Mouse (Mus musculus): ENCODE data around the gene Mad2l2. TPM values are rescaled to one million over a fixed set of nuclear protein-coding genes. Genes with fewer than 3 reads are reported as not detected.
A peak's percentile ranks its signal among the peaks of the same experiment; 100 is the strongest.
"Not testable (repeated sequence)": the region's sequence is repeated elsewhere in the genome, so short reads cannot be mapped to it uniquely, and the experiment has no call there.

The Mad2l2 gene
- total RNA-seq, 1 experiment from 2014 or later, result 6.4 TPM

DNA sequence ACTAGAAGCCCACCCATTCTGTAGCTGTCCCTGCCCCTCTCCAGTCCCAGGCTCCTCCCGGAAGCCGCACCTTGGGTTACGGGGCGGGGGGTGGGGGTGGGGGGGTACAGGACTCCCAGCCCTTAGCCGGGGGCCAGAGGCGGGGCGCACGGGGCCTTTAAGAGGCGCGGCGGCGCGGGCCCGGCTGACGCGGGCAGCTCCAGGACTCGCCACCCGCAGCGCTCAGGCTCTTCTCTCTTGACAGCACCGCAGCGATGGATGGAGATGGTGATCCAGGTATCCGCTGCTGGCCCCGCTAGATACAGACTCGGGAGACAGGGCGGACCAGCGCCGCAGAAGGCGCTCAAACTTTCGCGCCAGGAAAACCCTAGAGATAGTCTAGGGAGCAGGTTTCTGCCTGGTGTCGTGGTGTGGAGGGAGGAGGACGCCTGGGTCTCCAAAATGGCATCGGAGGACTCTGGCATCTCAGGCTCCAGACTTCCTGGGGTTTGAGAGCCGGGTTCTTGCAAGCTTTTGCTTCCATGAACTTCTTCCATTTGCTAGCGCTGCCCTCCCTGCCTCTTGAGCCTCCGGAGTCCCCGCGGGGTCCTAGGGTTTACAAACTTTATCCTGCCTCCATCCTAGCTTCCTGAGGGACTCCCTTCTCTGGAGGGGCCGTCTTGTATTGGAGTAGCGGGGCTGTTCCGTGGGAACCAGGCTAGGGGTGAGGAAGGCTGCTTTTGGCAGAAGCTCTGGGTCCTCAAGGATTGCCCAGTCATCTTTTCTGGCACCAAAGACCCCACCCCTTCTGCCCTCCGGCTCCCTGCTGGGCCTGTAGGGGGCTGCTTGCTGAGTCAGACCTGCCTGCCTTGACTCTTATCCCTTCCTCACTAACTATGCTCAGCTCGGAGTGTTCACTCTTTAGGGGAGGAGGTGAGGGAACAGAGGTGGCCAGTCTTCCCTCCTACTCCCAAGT, 30.5 kb downstream of the Mad2l2 start, which contains the start of the genes Fbxo44 and Fbxo2:
Gene Fbxo44, minus strand, starts transcription at position 47 of the 955 bp plus-strand sequence.
Gene Fbxo2, plus strand, starts transcription at position 186 of the 955 bp plus-strand sequence.
- no peak for ATAC-seq (replicated peaks; ENCODE audit: insufficient number of reproducible peaks, low FRiP score, low TSS enrichment, poor library complexity, severe bottlenecking)

DNA sequence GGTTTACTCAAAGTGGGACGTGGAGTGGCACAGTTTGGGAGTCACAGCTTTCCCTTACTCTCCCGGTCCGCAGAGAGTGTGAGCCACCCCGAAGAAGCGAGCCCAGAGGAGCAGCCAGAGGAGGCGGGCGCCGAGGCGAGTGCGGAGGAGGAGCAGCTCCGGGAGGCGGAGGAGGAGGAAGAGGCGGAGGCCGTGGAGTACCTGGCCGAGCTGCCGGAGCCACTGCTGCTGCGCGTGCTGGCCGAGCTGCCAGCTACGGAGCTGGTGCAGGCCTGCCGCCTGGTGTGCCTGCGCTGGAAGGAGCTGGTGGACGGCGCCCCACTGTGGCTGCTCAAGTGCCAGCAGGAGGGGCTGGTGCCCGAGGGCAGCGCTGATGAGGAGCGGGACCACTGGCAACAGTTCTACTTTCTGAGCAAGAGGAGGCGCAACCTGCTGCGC, 33.8 kb downstream of the Mad2l2 start:
- ATAC-seq (replicated peaks; ENCODE audit: insufficient number of reproducible peaks, low FRiP score, low TSS enrichment, poor library complexity, severe bottlenecking), result 0 out of 2 replicates have a peak, but pooled peaks have one; percentile 25

DNA sequence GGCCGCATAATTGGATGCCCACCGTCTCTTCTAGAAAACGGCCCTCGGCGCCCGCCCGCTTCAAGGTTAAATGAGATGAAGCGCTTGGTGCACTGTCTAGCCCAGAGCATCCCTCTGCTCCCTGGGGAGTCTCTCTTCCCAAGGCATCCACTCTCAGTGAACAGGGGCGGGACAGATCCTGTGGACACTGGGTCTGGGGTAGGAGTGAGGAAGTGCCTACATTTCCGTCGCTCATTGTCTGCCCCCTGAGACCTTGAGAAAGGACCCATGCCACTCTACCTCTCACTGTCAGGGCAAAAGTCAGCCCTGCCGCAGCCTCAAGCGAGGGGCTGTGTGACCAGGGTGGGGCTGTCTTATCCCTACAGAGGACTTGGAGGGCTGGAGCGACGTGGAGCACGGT, 34.3 kb downstream of the Mad2l2 start:
- no peak for ATAC-seq (replicated peaks; ENCODE audit: insufficient number of reproducible peaks, low FRiP score, low TSS enrichment, poor library complexity, severe bottlenecking)

DNA sequence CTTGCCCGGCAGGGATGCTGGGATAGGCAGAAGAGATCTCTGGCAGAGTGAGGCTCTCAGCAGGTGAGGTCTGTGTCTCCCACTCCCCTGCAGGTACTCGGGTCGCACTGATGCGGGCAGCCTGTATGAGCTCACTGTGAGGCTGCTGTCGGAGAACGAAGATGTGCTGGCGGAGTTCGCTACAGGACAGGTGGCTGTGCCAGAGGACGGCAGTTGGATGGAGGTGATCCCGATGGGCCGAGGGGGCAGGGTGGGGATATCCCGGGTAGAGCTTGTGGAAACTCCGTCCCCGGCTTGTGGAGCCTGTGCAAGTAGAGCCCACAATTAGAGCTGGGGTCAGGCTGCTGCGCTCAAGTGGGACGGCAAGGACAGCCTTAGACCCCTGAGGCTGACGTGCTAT, 35.4 kb downstream of the Mad2l2 start:
- ATAC-seq (replicated peaks; ENCODE audit: insufficient number of reproducible peaks, low FRiP score, low TSS enrichment, poor library complexity, severe bottlenecking), result no peak

DNA sequence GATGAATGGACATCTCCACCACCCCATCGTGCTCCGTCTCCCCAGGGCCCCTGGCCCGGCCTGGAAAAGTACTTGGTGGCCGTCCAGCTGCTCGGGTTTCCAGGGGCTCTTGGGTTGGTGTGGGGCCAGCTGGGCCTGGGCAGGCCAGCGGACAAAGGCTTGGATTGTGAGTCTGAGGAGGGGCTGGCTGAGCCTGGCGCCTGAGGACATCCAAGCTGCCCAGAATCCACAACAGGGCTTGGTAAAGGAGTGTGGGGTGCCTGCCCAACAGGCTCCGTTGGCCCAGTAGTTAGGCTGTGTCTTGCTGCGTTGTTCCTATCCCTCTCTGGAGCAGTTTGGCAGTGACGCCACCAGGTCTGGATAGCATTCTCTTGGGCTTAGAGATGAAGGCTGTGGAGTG, 36.2 kb downstream of the Mad2l2 start:
- no peak for ATAC-seq (replicated peaks; ENCODE audit: insufficient number of reproducible peaks, low FRiP score, low TSS enrichment, poor library complexity, severe bottlenecking)

DNA sequence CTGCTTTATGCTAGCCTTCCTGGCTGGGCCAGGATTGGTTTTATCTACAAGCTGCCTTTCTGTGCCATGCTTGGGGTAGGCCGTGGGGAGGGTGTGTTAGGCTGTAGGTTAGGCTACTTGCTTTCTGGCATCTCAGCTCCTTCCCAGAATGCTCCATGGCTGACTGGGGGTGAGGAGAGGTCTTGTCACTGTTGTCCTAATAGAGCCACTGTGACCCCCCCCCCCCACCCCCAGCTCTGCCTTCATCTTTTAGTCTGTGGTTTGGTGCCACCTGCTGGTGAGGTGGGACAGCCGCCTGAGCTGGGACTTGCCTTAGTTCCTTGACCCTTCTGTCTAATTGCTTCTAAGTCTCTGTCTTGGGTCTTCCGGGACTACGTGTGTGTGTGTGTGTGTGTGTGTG, 36.8 kb downstream of the Mad2l2 start:
- ATAC-seq (replicated peaks; ENCODE audit: insufficient number of reproducible peaks, low FRiP score, low TSS enrichment, poor library complexity, severe bottlenecking), result no peak

DNA sequence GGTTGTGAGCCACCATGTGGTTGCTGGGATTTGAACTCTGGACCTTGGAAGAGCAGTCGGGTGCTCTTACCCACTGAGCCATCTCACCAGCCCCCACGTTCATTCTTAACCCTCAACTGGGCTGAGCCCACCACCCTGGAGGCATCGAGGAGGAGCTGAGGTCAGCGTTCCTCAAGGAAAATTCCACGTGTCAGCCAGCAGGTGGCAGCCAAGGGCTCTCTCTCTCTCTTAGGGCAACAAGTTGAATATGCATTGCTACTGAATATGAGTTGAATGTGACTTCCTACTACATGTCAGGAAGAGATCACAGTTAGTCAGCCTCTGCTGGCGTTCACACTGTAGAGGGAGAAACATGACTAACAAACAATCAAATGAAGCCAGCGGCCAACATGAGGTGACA, 38.1 kb downstream of the Mad2l2 start:
- peak; percentile 54 for ATAC-seq (replicated peaks; ENCODE audit: insufficient number of reproducible peaks, low FRiP score, low TSS enrichment, poor library complexity, severe bottlenecking)

DNA sequence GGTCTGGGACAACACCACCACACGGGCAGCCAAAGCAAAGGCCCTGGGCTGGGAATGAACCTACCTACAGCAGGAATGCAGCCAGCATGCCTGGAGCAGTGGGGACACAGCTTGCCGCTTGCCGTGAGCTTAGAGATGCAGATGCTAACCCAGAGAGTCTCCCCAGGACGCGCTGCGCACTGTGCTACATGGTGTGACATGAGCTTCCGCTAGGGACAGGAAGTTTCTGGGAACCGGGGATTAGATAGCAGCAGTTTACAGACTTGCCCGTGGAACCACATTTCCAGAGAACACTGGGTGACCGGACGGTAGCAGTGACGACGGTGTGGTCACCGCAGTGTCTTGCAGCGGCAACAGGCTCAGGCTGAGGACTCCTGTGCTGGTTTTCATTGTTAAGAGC, 39.4 kb downstream of the Mad2l2 start:
- no peak for ATAC-seq (replicated peaks; ENCODE audit: insufficient number of reproducible peaks, low FRiP score, low TSS enrichment, poor library complexity, severe bottlenecking)

DNA sequence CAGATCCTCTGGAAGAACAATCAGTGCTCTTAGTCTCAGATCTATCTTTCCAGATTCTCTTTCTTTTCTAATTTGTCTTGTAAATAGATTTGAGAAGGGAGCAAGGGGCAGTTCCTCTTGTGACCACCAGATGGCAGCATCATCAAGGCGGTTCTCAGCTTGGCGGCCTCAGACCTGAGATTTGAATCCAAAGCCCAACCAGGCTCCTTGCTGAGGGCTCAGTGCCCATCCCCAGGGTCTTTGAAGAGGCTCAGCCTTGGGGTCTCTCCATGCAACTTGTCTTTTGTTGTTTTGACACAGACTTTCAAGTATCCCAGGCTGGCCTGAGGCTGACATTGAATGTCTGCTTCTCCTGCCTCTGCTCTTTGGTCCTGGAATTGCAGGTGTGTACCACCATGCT, 40.7 kb downstream of the Mad2l2 start:
- no peak; the same call in 1 of the 2 replicates for ATAC-seq (replicated peaks; ENCODE audit: insufficient number of reproducible peaks, low FRiP score, low TSS enrichment, poor library complexity, severe bottlenecking)

DNA sequence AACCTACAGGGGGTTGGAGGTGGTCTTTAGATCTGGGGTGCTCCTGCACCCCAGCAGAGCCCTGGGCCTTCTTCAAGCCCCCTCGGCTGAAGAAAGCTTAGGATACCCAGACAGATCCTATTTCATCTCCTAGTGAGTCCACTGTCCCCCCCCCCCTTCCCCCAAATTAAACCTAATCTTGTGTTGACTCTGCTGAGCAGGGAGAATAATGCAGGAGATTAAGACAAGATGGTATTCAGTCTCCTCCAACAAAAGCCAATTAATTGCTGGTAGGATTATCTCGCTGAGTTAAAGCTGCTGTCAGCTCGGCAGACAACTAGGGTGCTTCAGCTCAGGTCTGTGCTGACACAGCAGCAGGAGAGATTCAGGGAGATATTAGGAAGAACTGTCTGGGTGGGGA, 41.1 kb downstream of the Mad2l2 start:
- ATAC-seq (replicated peaks; ENCODE audit: insufficient number of reproducible peaks, low FRiP score, low TSS enrichment, poor library complexity, severe bottlenecking), result no peak

DNA sequence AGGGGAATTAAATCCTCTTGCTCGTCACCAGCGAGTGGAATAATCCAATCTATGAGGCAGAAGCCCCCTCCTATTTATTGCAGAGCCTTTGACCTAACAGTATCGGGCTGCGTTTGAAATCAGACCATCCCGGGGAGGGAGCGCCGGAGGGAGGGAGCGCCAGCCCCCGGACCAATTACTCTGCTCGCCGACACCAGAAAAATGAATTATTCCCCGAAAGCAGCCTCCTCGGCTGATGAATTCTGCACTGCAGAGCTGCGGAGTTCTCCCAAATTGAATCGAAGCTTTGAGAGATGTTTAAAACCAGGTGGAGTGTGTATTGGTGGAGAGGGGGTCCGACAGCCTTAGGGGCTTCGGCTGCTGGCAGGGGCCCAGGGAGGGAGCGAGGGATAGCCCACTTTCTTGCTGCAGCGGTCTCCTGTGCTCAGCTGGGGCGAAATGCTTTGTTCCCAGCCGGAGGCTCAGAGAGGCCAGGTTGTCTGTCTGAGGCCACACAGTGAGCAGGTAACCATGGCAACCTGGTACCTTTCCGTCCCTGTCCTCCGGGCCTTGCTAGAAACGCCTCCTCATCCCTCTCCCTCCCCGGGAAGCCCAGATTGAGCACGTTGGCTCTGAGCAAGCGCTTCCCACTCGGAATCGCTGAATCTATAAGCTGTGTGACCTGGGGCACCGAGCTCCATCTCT, 43.8 kb downstream of the Mad2l2 start:
- no peak for ATAC-seq (replicated peaks; ENCODE audit: insufficient number of reproducible peaks, low FRiP score, low TSS enrichment, poor library complexity, severe bottlenecking)

DNA sequence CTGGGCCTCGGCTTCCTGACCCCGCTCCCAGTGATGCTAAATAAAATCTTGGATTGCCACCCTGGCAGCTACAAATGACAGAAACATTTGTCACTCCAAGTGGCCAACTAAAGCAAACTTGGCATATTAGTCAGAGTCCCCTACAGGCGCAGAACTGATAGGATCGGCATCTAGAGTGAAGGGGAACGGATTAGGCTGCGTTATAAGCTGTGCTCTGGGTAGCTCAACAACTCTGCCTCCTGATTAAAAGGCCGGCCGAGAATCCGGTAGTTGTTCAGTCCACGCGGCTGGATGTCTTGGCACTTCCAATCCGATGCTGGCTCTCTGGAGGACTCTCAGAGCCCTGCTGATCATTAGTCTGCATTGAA, 44.3 kb downstream of the Mad2l2 start:
- no peak for ATAC-seq (replicated peaks; ENCODE audit: insufficient number of reproducible peaks, low FRiP score, low TSS enrichment, poor library complexity, severe bottlenecking)

DNA sequence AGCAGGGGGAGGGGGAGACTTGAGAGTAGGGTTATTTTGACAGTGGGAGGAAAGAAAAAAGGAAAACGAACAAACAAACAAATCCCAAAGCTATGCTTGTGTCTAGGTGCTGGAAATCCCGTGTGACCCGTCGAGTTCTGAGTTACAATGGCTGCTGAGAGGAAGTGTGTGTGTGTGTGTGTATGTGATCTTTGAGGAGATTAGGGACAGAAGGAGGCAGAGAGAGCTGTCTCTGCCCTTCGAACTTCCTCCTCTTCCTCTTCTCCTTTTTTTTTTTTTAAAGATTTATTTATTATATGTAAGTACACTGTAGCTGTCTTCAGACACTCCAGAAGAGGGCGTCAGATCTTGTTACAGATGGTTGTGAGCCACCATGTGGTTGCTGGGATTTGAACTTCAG, 46.4 kb downstream of the Mad2l2 start:
- ATAC-seq (replicated peaks; ENCODE audit: insufficient number of reproducible peaks, low FRiP score, low TSS enrichment, poor library complexity, severe bottlenecking), result not testable (repeated sequence)

DNA sequence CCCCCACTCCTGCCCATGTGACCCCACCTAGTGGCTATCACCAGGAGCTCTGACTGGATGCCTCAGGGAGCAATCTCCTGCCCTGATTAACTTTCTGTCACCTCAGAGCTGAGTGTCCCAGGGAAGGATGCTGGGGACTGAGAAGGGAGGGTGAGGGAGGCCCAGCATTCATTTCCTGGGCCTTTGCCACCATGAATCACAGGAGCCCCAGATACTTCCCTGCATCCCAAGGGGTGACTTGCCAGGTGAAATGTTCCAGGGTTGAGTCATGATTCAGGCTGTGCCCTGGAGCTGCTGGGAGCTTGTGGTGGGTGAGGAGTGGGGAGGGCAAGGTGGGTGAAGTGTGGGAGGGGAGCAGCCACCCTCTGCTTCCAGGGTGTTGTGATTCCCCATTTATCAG, 47.5 kb downstream of the Mad2l2 start:
- no peak for ATAC-seq (replicated peaks; ENCODE audit: insufficient number of reproducible peaks, low FRiP score, low TSS enrichment, poor library complexity, severe bottlenecking)

DNA sequence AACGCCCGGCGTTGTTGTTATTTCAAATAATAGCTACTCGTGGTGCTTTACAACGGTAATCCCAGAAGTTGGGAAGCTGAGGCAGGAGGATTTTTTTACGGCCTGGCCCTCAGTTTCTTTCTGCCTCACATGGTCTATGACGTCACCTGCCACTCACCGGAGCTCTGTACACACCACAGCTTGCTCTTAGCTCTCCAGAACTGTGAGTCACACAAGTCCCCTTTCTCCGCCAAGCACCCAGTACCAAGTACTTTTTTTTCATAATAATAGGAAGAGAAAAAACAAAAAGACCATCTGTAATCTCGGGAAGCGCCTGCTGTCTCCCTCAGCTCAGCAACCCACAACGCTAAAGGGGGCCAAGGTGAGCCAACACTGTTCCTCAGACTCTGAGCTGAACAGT, 51.3 kb downstream of the Mad2l2 start:
- no peak for ATAC-seq (replicated peaks; ENCODE audit: insufficient number of reproducible peaks, low FRiP score, low TSS enrichment, poor library complexity, severe bottlenecking)

DNA sequence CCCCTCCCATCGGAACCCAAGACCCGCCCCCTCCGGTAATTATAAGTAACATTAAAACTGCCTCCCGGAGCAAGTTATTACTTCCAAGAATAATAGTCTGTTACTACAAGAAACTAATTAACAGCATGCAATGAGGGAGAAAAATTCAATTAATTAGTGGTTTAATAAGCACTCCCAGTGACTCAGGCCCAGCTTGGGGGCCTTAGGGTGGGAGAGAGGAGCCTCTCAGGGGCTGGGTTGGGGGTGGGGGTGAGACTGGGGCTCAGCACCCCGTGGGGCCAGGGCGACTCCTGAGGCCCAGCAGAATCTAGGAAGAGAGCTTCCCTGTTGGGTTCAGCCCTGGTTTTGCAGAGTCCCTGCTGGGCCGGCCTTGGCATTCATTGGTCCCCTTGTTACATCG, 52.2 kb downstream of the Mad2l2 start:
- ATAC-seq (replicated peaks; ENCODE audit: insufficient number of reproducible peaks, low FRiP score, low TSS enrichment, poor library complexity, severe bottlenecking), result no peak

DNA sequence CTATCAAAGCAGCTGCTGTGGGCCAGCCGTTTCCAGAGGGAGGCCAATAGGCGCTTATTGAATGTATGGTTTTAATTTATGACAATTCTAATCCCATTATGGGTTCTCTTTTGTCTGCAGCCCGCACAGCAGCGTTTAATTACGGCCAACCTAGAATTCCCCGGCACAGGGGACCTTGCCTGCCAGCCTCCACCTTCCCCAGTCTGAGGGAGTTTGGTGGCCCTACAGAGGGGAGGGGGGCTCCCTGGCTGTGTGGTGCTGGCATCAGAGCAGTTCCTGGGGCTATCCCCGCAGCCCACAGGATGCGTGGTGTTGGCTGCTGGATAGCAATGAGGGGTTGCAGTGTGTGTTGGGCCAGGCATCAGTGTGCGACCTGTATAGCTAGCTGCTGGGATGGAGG, 54.4 kb downstream of the Mad2l2 start:
- no peak for ATAC-seq (replicated peaks; ENCODE audit: insufficient number of reproducible peaks, low FRiP score, low TSS enrichment, poor library complexity, severe bottlenecking)

DNA sequence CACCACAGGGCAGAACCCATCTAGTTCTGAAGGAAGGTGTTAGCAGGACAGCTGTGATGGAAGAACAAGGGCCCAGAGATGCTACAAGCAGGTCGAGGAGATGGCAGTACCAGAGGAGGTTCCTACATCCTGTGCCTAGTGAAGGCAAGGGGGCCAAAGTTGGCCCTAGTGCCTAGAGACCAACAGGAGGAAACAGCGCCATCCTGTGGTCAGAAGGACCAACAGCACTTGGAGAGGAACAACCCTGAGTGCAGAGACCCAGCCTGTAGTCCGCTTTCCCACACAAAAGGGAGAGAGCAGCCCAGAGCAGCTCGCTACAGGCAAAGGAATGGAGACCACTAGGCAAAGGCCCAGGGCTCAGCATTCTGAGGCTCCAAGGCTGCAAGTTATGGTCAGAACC, 55.6 kb downstream of the Mad2l2 start:
- ATAC-seq (replicated peaks; ENCODE audit: insufficient number of reproducible peaks, low FRiP score, low TSS enrichment, poor library complexity, severe bottlenecking), result no peak

DNA sequence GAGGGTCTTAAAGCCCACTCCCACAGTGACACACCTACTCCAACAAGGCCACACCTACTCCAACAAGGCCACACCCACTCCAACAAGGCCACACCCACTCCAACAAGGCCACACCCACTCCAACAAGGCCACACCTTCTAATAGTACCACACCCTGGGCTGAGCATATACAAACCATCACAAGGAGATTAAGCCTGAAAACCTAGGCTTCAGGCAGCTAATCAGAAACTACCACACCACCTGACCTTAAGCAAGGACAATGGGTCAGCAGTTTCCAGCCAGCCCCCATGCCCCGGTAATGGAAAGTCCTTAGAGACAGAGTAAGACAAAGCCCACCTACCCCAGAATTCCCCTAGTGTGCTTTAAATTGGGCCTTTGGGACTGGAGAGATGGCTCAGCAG, 58.6 kb downstream of the Mad2l2 start:
- ATAC-seq (replicated peaks; ENCODE audit: insufficient number of reproducible peaks, low FRiP score, low TSS enrichment, poor library complexity, severe bottlenecking), result not testable (repeated sequence)

DNA sequence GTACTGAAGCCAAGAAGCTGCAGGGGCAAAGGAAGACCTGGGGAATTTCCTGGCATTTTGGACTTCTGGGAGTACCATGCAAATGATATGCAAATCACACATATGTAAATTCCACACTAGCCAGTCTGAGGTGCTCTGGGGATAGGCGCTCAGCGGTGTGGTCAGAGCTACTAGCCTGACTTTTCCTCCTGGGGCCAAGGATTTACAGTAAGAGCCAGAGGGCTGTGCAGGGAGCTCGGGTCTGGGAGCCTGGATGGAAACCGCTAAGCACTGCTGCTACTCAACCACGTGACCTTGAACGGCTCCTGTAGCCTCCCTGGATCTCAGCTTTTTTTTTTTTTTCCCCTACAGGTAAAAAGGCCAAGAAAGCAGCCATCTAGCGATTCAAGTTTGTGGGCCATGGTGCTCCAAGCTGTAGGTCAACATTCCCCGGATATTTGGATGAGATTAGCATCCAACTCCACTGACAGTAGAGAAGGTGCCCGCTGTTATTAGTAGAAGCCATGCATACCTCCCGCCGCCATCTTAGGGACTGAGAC, 62.6 kb downstream of the Mad2l2 start:
- ATAC-seq (replicated peaks; ENCODE audit: insufficient number of reproducible peaks, low FRiP score, low TSS enrichment, poor library complexity, severe bottlenecking), result no peak

Measured in monocyte, adult 5-6 weeks (primary cell).